Mouse (Mus musculus): Measurements from ENCODE around the gene Grip2.

Gene Grip2

GRCm38 (mm10) chr6:91827016-91827570, at the start of gene Grip2:
TSS of gene Grip2 (minus strand) at chr6:91827250.
- no peak for DNase-seq (ENCODE audit: low spot score in 2 of 2)

- no peak for DNase-seq (ENCODE audit: low spot score in 2 of 2)
These were observed 45.7 kb upstream of the Grip2 start for GRCm38 (mm10) chr6:91872781-91873180.

DNA sequence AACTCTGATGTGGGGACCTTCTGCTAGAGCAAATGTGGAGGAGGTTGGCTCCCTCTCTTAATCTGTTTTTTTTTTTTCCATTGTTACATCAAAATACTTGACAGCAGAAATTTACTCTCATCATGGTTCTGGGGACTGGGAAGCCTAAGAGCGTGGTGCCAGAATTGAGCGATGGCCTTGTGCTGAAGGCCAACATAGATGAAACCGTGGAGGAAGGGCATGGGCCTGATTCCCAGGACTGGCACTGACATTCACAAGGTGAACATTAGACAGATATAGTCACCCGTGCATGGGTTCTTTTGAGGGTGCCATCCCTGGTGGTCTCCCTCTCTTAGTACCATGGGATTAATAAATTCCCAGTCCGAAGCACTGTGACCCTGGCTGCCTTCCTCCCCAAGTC, 41.0 kb upstream of the Grip2 start:
- no peak for DNase-seq (ENCODE audit: low spot score in 2 of 2)

DNA sequence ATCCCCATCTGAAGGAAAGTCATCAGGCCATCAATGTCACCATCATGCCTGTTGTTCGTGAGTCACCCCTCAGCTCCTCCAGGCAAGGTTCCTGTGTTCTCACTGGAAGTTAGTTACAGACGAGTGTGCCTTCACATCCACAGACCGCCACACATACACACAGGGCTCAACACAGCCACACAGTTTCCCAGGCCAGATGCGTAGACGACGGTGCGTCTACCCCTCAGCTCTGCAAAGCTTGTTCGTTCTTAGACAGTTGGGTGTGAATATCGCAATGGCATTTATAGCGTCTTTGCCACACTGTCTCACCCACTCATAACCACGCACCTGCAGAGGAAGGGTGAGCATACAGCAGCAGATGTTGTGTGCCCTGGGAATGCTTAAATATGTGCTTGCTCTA, 38.6 kb upstream of the Grip2 start:
- peak in 1 of 2 experiments; percentile 19 for DNase-seq (ENCODE audit: low spot score in 2 of 2)

DNA sequence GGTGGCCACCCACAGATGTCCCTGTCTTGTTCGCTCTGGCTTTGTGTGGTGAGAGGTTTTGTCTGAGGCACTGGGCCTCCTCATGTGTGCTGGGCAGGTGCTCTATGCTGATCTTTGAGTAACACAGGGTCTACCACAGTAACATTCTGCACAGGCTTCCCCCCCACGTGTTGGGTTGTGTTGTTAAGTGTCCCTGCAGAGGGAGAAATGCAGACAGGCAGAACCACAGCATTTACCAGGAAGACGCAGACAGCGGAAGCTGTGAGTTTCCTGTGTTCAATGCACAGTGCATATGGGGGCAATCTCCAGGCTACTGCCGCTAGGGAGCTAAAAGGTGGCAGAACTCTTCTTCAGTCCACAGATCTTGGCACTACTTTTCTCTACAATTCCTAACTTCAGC, 37.5 kb upstream of the Grip2 start:
- no peak for DNase-seq (ENCODE audit: low spot score in 2 of 2)

GRCm38 (mm10) chr6:91862848-91863247, 35.8 kb upstream of the Grip2 start:
- DNase-seq (ENCODE audit: low spot score in 2 of 2): no peak

- no peak for DNase-seq (ENCODE audit: low spot score in 2 of 2)
These were observed 31.3 kb upstream of the Grip2 start for GRCm38 (mm10) chr6:91858339-91858738.

DNA sequence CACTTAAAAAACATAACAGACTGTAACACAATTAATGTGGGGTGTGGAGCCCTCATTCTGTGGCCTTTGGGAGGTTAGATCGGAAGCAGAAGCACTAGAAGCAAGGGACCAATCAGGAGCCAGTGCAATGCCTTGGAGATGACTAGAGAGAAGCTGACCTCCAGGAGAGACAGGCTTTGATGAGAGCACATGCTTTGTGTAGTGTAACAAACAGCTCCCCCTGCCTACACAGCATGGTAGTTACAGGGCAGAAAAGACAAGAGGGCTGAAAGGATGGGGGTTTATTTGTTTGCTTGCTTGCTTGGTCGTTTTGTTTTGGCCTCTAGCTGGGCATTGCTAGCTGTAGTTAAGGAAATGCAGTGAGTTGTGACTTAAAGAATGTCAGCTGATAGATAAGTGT, 25.5 kb upstream of the Grip2 start:
- peak in 1 of 2 experiments; percentile 36 for DNase-seq (ENCODE audit: low spot score in 2 of 2)

- DNase-seq (ENCODE audit: low spot score in 2 of 2): no peak
These were observed 16.6 kb upstream of the Grip2 start for GRCm38 (mm10) chr6:91843628-91844153.

DNA sequence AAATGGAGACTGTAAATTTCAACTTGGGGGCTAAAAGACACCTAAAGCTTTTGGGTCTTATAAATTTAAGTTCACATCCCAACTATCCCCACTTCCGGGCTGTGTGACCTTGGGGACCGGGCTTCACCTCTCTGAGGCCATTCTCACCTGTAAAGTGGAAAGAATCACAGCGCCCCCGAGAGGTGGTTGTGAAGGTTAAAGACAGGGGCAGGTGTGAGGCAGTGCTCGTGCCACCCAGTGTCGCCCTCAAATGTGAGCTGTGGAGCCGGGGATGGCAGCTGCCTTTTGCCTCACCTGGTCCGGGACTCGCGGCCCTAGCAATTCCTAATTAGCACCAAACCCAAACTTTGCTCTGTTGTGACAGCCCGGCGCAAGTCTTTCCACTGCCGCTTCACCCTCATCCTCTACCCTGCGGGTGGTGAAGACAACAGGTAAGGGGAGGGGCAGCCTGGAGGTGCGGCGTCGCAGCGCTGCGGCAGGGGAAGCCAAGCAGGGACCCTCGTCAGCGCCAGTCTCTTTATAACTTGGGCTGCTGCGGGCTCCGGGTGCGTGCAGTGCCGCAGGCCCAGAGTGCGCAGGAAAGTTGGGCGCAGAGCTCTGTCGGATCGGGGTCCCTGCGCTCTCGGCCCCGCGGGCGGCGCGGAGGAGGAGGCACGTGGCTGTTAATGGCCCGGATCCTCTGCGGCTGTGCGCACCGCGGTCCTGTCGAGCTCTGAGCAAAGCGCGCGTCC, 16.0 kb upstream of the Grip2 start:
- no peak for DNase-seq (ENCODE audit: low spot score in 2 of 2)

DNA sequence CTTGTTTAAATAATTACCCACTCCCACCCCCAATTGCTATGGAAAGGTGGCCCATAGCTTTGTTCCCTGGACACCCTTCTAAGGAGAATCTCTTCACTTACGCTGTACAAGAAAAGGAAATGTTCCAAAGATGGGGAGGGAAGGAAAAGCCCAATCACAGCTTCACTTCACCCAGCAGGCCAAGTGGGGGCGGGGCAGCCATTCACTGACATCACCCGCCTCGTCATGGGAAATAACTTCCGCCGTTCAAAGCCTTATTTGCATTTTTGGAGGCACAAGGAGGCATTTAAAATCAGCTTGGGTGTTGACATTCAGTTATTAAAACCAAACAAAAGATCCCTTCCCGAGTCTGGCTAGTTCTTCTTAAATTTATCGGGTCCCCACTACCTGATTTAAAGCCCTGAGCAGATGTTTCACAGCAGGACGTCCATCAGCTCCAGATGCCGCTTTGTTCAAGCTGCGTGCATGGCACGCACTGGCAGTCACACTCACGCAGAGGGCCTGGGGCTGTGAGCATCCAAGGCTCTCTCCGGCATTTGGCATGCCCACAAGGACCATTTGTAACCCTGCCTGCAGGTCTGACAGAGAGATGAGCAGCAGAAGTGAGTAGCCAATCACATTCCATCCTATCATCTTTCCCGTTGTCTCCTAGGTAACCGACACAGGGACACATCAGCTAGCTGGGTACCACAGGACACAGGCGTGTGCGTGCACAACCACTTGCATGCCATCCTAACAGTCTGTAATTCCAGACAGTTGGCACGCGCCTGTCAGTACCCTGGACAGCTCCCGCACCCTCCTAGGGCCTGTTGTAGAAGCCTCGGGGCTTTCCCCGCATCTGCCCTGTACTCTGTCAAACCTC, 12.2 kb upstream of the Grip2 start:
- peak; percentile 39 to 57 for DNase-seq (ENCODE audit: low spot score in 2 of 2)

DNA sequence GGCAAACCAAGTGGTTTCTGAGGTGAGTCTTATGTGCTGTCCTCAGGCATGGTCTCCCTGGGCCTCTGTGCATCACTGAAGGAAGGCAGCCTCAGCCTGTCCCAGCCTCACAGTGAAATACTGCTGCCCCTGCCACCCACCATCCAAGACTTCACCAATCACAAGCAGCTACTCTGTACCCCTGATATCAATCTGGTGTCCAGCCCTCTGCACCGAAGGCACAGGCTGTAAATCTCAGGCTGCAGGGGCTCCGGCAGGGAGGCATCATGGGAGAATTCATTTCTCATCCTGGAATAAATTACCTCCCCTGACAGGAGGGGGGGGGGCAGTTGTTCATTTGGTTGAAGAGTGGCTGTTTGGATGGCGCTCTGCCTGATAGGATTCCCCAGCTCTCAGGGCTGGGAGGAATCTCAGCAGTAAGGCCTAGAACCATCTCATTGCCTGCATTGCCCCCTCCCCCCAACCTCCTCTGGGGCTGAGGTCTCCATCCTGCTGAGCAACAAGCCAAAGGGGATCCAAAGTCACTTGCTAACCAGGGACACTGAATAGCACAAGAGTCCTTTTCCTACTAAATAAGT, 5.9 kb upstream of the Grip2 start:
- no peak for DNase-seq (ENCODE audit: low spot score in 2 of 2)

GRCm38 (mm10) chr6:91827926-91828325, 876 bp upstream of the Grip2 start:
- DNase-seq (ENCODE audit: low spot score in 2 of 2): no peak

DNA sequence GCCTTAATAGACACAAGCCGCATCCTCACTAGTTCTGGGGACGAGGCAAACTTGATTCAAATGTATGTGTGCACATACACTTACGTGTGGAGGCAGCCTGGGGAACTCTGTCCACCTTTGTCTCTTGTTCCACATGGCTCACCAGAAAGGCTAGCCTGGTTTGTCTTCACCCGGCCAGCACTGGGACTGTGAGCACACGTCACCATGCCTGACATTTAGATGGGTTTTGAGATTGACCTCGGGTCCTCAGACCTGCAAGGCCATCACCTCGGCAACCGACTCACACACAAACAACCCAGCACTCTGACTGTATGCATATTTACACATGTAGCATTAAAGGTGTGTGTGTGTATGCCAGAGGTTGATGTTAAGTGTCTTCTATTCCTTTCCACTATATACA, 8.8 kb downstream of the Grip2 start:
- no peak for DNase-seq (ENCODE audit: low spot score in 2 of 2)

DNA sequence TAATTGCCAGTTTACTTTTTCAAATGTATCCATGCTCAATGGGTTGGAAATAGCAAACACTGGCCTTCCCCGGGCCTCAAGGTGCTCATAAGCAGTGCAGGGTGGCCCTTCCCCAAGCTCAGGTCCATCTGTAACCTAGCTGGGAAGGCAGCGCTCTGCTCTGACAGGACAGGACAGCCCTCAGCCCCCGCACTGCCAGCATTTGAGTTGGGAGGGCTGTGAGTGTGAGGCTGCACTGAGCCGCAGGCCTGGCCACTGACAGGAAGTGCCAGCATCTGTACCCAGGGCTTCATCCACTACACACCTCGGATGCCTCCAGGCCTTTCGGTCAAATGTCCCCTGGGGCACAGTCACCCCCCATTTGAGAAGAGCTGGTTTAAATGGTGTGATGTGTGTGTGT, 11.1 kb downstream of the Grip2 start:
- no peak for DNase-seq (ENCODE audit: low spot score in 2 of 2)

DNA sequence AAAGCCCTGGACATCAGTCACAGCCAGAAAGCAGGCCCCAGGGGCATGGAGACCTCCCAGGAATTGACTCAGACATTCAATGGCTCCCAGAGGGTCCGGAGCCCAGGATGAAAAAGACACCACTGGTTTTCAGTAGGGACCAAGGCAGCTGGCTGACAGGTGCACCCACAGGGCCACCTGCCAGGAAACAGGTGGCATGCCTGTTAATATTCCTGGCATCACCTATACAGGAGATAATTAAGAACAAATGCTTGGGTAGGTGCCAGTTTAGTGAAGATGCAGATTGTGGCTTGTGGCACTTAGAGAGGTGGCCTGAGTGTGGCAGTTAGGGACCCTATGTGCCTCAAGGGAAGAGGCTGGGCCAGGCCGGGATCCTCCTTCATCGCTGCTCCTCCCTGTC, 13.4 kb downstream of the Grip2 start:
- no peak for DNase-seq (ENCODE audit: low spot score in 2 of 2)

GRCm38 (mm10) chr6:91810007-91810406, 17.0 kb downstream of the Grip2 start:
- DNase-seq (ENCODE audit: low spot score in 2 of 2): no peak

DNA sequence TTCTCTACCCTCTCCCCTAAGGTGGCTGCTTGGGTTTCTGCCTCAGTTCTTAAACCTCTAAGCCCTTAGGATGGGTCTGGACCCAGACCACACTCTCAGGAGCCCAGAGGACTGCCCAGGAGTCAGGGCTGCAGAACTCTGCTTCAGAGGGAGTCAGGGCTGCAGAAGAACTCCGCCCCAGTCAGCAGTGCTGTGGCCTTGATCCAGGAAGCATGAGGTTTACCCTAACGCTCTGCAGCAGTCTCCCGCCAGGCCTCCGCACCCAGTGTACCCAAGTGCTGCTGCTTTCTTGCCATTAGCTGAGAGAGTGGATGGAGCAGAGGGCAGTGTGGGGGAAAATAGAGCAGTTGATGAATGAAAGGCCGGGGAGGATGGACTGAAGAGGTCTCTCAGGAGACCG, 19.0 kb downstream of the Grip2 start:
- DNase-seq (ENCODE audit: low spot score in 2 of 2): no peak

- DNase-seq (ENCODE audit: low spot score in 2 of 2): peak in 1 of 2 experiments; percentile 32
These were observed 19.9 kb downstream of the Grip2 start for GRCm38 (mm10) chr6:91807169-91807568.

DNA sequence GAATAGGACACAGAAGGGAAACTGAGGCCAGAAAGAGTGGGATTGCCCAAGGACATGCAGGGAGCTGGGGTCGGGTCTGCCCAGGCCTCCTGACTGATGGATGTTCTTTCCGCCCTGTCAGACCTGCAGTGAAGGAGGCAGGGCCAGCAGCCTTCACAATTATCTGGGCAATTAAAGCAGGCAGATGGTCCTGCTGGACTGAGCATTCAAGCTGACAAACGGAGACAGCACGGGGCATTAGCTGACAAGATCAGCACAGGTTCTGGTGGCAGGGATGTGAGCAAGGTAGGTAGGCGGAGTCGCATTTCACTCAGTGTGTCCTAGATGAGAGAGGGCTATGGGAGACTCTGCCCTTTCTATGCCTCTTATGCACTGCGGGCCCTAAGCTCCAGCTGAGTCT, 22.9 kb downstream of the Grip2 start:
- no peak for DNase-seq (ENCODE audit: low spot score in 2 of 2)

- DNase-seq (ENCODE audit: low spot score in 2 of 2): no peak
These were observed 28.6 kb downstream of the Grip2 start for GRCm38 (mm10) chr6:91798496-91798895.

DNA sequence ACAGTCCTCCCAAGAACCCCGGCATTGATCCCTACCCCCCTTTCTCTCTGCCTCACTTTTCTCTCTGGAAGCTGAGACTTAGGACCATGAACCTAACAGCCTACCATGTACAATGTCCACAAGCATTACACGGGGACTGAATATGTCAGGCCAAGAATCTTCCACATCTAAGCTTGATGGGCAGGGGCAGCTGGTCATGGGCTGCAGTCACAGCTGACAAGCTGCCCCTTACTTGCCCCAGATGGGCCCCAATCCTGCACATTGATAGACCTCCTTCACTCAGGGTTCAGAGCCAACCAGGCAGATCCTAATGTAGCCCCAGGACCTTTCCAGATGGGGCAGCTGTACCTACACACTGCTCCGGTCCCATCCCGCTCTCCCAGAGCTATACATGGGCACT, 30.3 kb downstream of the Grip2 start:
- DNase-seq (ENCODE audit: low spot score in 2 of 2): no peak
